Mouse (Mus musculus) embryonic facial prominence, embryonic 14.5 days (tissue): Measurements from ENCODE around the gene Grm8. TPM values are rescaled to one million over a fixed set of nuclear protein-coding genes. Genes with fewer than 3 reads are reported as not detected.

ENCODE experiments used
- ATAC-seq: fragments of 200-750 bp; cut with Nextera tagmentation; 2 replicates; pipeline ENCODE4 v1.8.0; 2017; ENCODE audit warnings: low read depth, moderate number of reproducible peaks, moderate TSS enrichment
- DNase-seq: peaks from one replicate; pipeline ENCODE4 v3.0.0-alpha.2; 2015; ENCODE audit warnings: low spot score
- H3K27ac ChIP-seq: fragments of 300-500 bp; sonication (generic); replicated peaks from 2 replicates; pipeline ENCODE4 v1.5.1; 2014; ENCODE audit warnings: low read depth, mild to moderate bottlenecking, low read length, moderate library complexity
- H3K27me3 ChIP-seq: fragments of 300-500 bp; sonication (generic); replicated peaks from 2 replicates; pipeline ENCODE4 v1.6.1; 2014; ENCODE audit warnings: low read length; ENCODE audit not compliant: control insufficient read depth, insufficient read depth
- H3K36me3 ChIP-seq: fragments of 300-500 bp; sonication (generic); 2 replicates; pipeline ENCODE4 v1.6.1; 2014; ENCODE audit warnings: low read length, mixed read lengths; ENCODE audit not compliant: control insufficient read depth, insufficient read depth
- H3K4me1 ChIP-seq: fragments of 300-500 bp; sonication (generic); 2 replicates; pipeline ENCODE4 v1.6.1; 2014; ENCODE audit warnings: antibody characterized with exemption, low read length; ENCODE audit not compliant: control insufficient read depth, insufficient read depth
- H3K4me2 ChIP-seq: fragments of 300-500 bp; sonication (generic); 2 replicates; pipeline ENCODE4 v1.6.1; 2014; ENCODE audit warnings: low read depth, mild to moderate bottlenecking, low read length, moderate library complexity, mixed read lengths
- H3K4me3 ChIP-seq: fragments of 300-500 bp; sonication (generic); 2 replicates; pipeline ENCODE4 v1.5.1; 2014; ENCODE audit warnings: low read depth, mild to moderate bottlenecking, low read length
- H3K9ac ChIP-seq: fragments of 300-500 bp; sonication (generic); 2 replicates; pipeline ENCODE4 v1.6.1; 2014; ENCODE audit warnings: low read depth, mild to moderate bottlenecking, low read length, moderate library complexity, mixed read lengths
- H3K9me3 ChIP-seq: fragments of 300-500 bp; sonication (generic); 2 replicates; pipeline ENCODE4 v1.6.1; 2016; ENCODE audit warnings: low read length; ENCODE audit not compliant: control insufficient read depth
- WGBS: fragments of 180-500 bp; shearing (Covaris S2); extraction: QIAGEN DNeasy Blood & Tissue Kit; methylation state at CpG from one replicate; pipeline ENCODE4 v1.1.7; 2014; 5-methylcytosine and 5-hydroxymethylcytosine counted together
- polyA plus RNA-seq: library from polyadenylated mRNA; unstranded; fragments of >200 nt; fragmentation: Nextera tagmentation; extraction: Ambion mirVana; gene quantifications from 2 replicates; pipeline ENCODE4 v1.2.1, GENCODE M21; 2014

Gene Grm8
- polyA plus RNA-seq, 1 experiment from 2014 or later: 1.9 TPM

GRCm38 (mm10) chr6:28090981-28091380 is 44.0 kb downstream of the Grm8 start:
- no peak overlapping the region for H3K4me2 ChIP-seq
- H3K36me3 ChIP-seq: no peaks in the 10 kb centered on the region
- H3K4me3 ChIP-seq: no peak overlapping the region
- no peaks in the 10 kb centered on the region for H3K27me3 ChIP-seq
- no peak for DNase-seq
- H3K9me3 ChIP-seq: no peaks in the 10 kb centered on the region
- ATAC-seq: no peak
- H3K9ac ChIP-seq: no peak overlapping the region
- no peaks in the 10 kb centered on the region for H3K4me1 ChIP-seq
- H3K27ac ChIP-seq: no peak overlapping the region

GRCm38 (mm10) chr6:28075534-28075933 is 59.4 kb downstream of the Grm8 start:
- H3K4me3 ChIP-seq: no peak overlapping the region
- no peak overlapping the region for H3K4me2 ChIP-seq
- no peaks in the 10 kb centered on the region for H3K4me1 ChIP-seq
- no peak overlapping the region for H3K27ac ChIP-seq
- 66% methylated on average over 3 of the region's 3 CpGs for WGBS
- H3K27me3 ChIP-seq: no peaks in the 10 kb centered on the region
- no peak overlapping the region for H3K9ac ChIP-seq
- DNase-seq: no peak
- H3K9me3 ChIP-seq: no peaks in the 10 kb centered on the region
- H3K36me3 ChIP-seq: no peaks in the 10 kb centered on the region
- no peak for ATAC-seq

GRCm38 (mm10) chr6:28074470-28074869 is 60.5 kb downstream of the Grm8 start:
- no peak overlapping the region for H3K4me2 ChIP-seq
- ATAC-seq: no peak

GRCm38 (mm10) chr6:28051966-28052365 is 83.0 kb downstream of the Grm8 start:
- Histone ChIP-seq H3K27me3 (no peaks in the 10 kb centered on the region), H3K9ac (no peak overlapping the region), H3K9me3 (no peaks in the 10 kb centered on the region), H3K4me2 (no peak overlapping the region), H3K36me3 (no peaks in the 10 kb centered on the region), H3K4me3 (no peak overlapping the region), H3K4me1 (no peaks in the 10 kb centered on the region), H3K27ac (no peak overlapping the region)
- WGBS: 78% methylated on average over 2 of the region's 2 CpGs
- ATAC-seq (no peak), DNase-seq (no peak)

More at GRCm38 (mm10) chr6:28074470-28074869, 60.5 kb downstream of the Grm8 start:
- Histone ChIP-seq H3K9ac (no peak overlapping the region), H3K4me3 (no peak overlapping the region), H3K4me1 (no peaks in the 10 kb centered on the region), H3K27me3 (no peaks in the 10 kb centered on the region), H3K36me3 (no peaks in the 10 kb centered on the region), H3K9me3 (no peaks in the 10 kb centered on the region), H3K27ac (no peak overlapping the region)
- no peak for DNase-seq
- 46% methylated on average over 3 of the region's 3 CpGs for WGBS

GRCm38 (mm10) chr6:28042339-28042738 is 92.6 kb downstream of the Grm8 start:
- WGBS: 61% methylated on average over 3 of the region's 3 CpGs
- Histone ChIP-seq H3K9me3 (no peaks in the 10 kb centered on the region), H3K36me3 (no peaks in the 10 kb centered on the region), H3K9ac (no peak overlapping the region), H3K4me1 (no peaks in the 10 kb centered on the region), H3K27me3 (no peaks in the 10 kb centered on the region), H3K4me2 (no peak overlapping the region), H3K27ac (no peak overlapping the region), H3K4me3 (no peak overlapping the region)
- no peak for DNase-seq
- ATAC-seq: no peak

GRCm38 (mm10) chr6:28040815-28041214 is 94.2 kb downstream of the Grm8 start:
- Histone ChIP-seq H3K9me3 (no peaks in the 10 kb centered on the region), H3K36me3 (no peaks in the 10 kb centered on the region), H3K4me1 (no peaks in the 10 kb centered on the region), H3K27me3 (no peaks in the 10 kb centered on the region), H3K27ac (no peak overlapping the region), H3K9ac (no peak overlapping the region), H3K4me3 (no peak overlapping the region), H3K4me2 (no peak overlapping the region)
- DNase-seq (no peak), ATAC-seq (no peak)
- WGBS: 91% methylated on average over 1 of the region's 1 CpGs

- no peaks in the 10 kb centered on the region for H3K9me3 ChIP-seq
- H3K9ac ChIP-seq: no peak overlapping the region
- H3K27me3 ChIP-seq: no peaks in the 10 kb centered on the region
- no peak overlapping the region for H3K27ac ChIP-seq
- no peak for ATAC-seq
- H3K36me3 ChIP-seq: no peaks in the 10 kb centered on the region
- no peak for DNase-seq
- H3K4me1 ChIP-seq: no peaks in the 10 kb centered on the region
- H3K4me2 ChIP-seq: no peak overlapping the region
- H3K4me3 ChIP-seq: no peak overlapping the region
- 95% methylated on average over 4 of the region's 4 CpGs for WGBS
Observed at GRCm38 (mm10) chr6:28032006-28032405, 103.0 kb downstream of the Grm8 start.

GRCm38 (mm10) chr6:28017653-28018052 is 117.3 kb downstream of the Grm8 start:
- WGBS: 77% methylated on average over 1 of the region's 1 CpGs
- H3K27me3 ChIP-seq: no peaks in the 10 kb centered on the region
- no peak for ATAC-seq

GRCm38 (mm10) chr6:28007001-28007400 is 128.0 kb downstream of the Grm8 start:
- H3K27me3 ChIP-seq: no peaks in the 10 kb centered on the region
- H3K4me2 ChIP-seq: no peak overlapping the region
- H3K36me3 ChIP-seq: no peaks in the 10 kb centered on the region
- H3K9me3 ChIP-seq: no peaks in the 10 kb centered on the region
- H3K27ac ChIP-seq: no peak overlapping the region
- H3K4me3 ChIP-seq: no peak overlapping the region
- no peak for DNase-seq
- no peaks in the 10 kb centered on the region for H3K4me1 ChIP-seq
- ATAC-seq: no peak
- H3K9ac ChIP-seq: no peak overlapping the region
- 82% methylated on average over 3 of the region's 3 CpGs for WGBS

More at GRCm38 (mm10) chr6:28017653-28018052, 117.3 kb downstream of the Grm8 start:
- no peak overlapping the region for H3K27ac ChIP-seq
- H3K4me3 ChIP-seq: no peak overlapping the region
- no peaks in the 10 kb centered on the region for H3K4me1 ChIP-seq
- H3K9me3 ChIP-seq: no peaks in the 10 kb centered on the region
- no peak overlapping the region for H3K9ac ChIP-seq
- DNase-seq: no peak
- no peaks in the 10 kb centered on the region for H3K36me3 ChIP-seq
- no peak overlapping the region for H3K4me2 ChIP-seq
